Mouse (Mus musculus) stomach, postnatal 0 days (tissue): Measurements from ENCODE around the gene Dlg2.

Experiments used
- CTCF ChIP-seq: IDR thresholded peaks from 2 replicates; pipeline ENCODE4 v1.5.1; 2016; ENCODE audit warnings: antibody characterized with exemption, low read depth, mild to moderate bottlenecking, moderate library complexity
- EP300 ChIP-seq: optimal IDR thresholded peaks from 2 replicates; pipeline ENCODE3; 2016; ENCODE audit warnings: antibody characterized with exemption

GRCm38 (mm10) chr7:91311177-91311576 lies 834.7 kb downstream of the Dlg2 start:
- no peak for TF ChIP-seq CTCF
- no peak for TF ChIP-seq EP300
